Mouse (Mus musculus) CH12.LX (cell line): ENCODE data around the gene Chaf1b. TPM values are rescaled to one million over a fixed set of nuclear protein-coding genes. Genes with fewer than 3 reads are reported as not detected.

Source experiments
- DNase-seq: peaks from one replicate; pipeline ENCODE4 v3.0.0-alpha.2; 2013; ENCODE audit errors: extremely low read depth
- H3K27ac ChIP-seq: 2 replicates; pipeline ENCODE4 v1.5.1; 2012; ENCODE audit warnings: low read depth, mild to moderate bottlenecking, control low read depth, moderate library complexity; ENCODE audit not compliant: insufficient read depth
- H3K27me3 ChIP-seq: replicated peaks from 2 replicates; pipeline ENCODE3; 2012; ENCODE audit warnings: inconsistent platforms
- H3K36me3 ChIP-seq, 2 experiments: replicated peaks in 1 of 2; 2 replicates each; pipeline versions ENCODE3 to v1.6.1; 2012; ENCODE audit warnings: inconsistent platforms in 1 of 2, low read length in 1 of 2, mild to moderate bottlenecking in 1 of 2, mixed read lengths in 1 of 2, moderate library complexity in 1 of 2; ENCODE audit not compliant: control insufficient read depth in 1 of 2, insufficient read depth in 1 of 2
- H3K4me1 ChIP-seq, 2 experiments: 2 replicates each; pipeline ENCODE4 v1.6.1; 2012; ENCODE audit warnings: inconsistent platforms in 1 of 2, moderate library complexity in 1 of 2; ENCODE audit not compliant: insufficient read depth in 2 of 2, control insufficient read depth in 1 of 2
- H3K4me2 ChIP-seq: 2 replicates; pipeline ENCODE4 v1.6.1; 2012; ENCODE audit warnings: low read depth, mild to moderate bottlenecking, control low read depth; ENCODE audit not compliant: poor library complexity, insufficient read depth, severe bottlenecking
- H3K4me3 ChIP-seq, 3 experiments: fragments of 150-350 bp in 1 of 3; sonication (generic) in 1 of 3; replicated peaks in 1 of 3; 2 replicates each; pipeline versions ENCODE3 to v1.5.1; 2011 to 2012; ENCODE audit warnings: low read depth in 2 of 3, low read length in 2 of 3, mild to moderate bottlenecking in 2 of 3, moderate library complexity in 2 of 3, control low read depth in 1 of 3, improper control_type of control experiment in 1 of 3, inconsistent platforms in 1 of 3, mixed read lengths in 1 of 3; ENCODE audit not compliant: poor library complexity in 1 of 3
- H3K79me2 ChIP-seq: replicated peaks from 2 replicates; pipeline ENCODE4 v1.6.1; 2012; ENCODE audit warnings: mild to moderate bottlenecking, moderate library complexity; ENCODE audit not compliant: control insufficient read depth, poor library complexity, insufficient read depth, severe bottlenecking; ENCODE audit errors: extremely low read depth
- H3K9ac ChIP-seq: 2 replicates; pipeline ENCODE4 v1.6.1; 2012; ENCODE audit warnings: low read depth, mild to moderate bottlenecking, control low read depth, moderate library complexity; ENCODE audit not compliant: insufficient read depth
- H3K9me3 ChIP-seq: replicated peaks from 2 replicates; pipeline ENCODE3; 2012; ENCODE audit warnings: low read length, inconsistent platforms, mixed read lengths
- E2F4 ChIP-seq: IDR thresholded peaks from 2 replicates; pipeline ENCODE4 v1.6.1; 2011; ENCODE audit warnings: low read depth, low read length, improper control_type of control experiment; ENCODE audit not compliant: insufficient replicate concordance
- ELF1 ChIP-seq: IDR thresholded peaks from 2 replicates; pipeline ENCODE4 v1.6.1; 2014; ENCODE audit warnings: low read depth, mild to moderate bottlenecking, inconsistent platforms, low read length, improper control_type of control experiment
- EP300 ChIP-seq: IDR thresholded peaks from 2 replicates; pipeline ENCODE4 v1.6.1; 2011; ENCODE audit warnings: low read length, improper control_type of control experiment
- ETS1 ChIP-seq: conservative IDR thresholded peaks from 2 replicates; pipeline ENCODE4 v1.6.1; 2012; ENCODE audit warnings: low read depth, mild to moderate bottlenecking, inconsistent platforms, low read length, improper control_type of control experiment, moderate library complexity
- GABPA ChIP-seq: IDR thresholded peaks from 2 replicates; pipeline ENCODE4 v1.6.1; 2012; ENCODE audit warnings: low read depth, low read length, improper control_type of control experiment, inconsistent platforms; ENCODE audit not compliant: insufficient replicate concordance
- IRF4 ChIP-seq: IDR thresholded peaks from 2 replicates; pipeline ENCODE4 v1.6.1; 2014; ENCODE audit warnings: low read depth, mild to moderate bottlenecking, inconsistent platforms, low read length, improper control_type of control experiment
- JUND ChIP-seq: conservative IDR thresholded peaks from 2 replicates; pipeline ENCODE4 v1.6.1; 2011; ENCODE audit warnings: low read depth, low read length, improper control_type of control experiment
- KAT2A ChIP-seq: IDR thresholded peaks from 2 replicates; pipeline ENCODE4 v1.6.1; 2012; ENCODE audit warnings: low read length, improper control_type of control experiment, inconsistent platforms; ENCODE audit not compliant: insufficient replicate concordance
- MXI1 ChIP-seq: IDR thresholded peaks from 2 replicates; pipeline ENCODE4 v1.6.1; 2011; ENCODE audit warnings: mild to moderate bottlenecking, low read depth, low read length, improper control_type of control experiment
- MYC ChIP-seq: IDR thresholded peaks from 2 replicates; pipeline ENCODE4 v1.6.1; 2011; ENCODE audit warnings: low read depth, mild to moderate bottlenecking, improper control_type of control experiment, low read length
- NRF1 ChIP-seq: IDR thresholded peaks from 2 replicates; pipeline ENCODE4 v1.6.1; 2014; ENCODE audit warnings: low read depth, mild to moderate bottlenecking, inconsistent platforms, low read length, improper control_type of control experiment, moderate library complexity
- POLR2A ChIP-seq: IDR thresholded peaks from 2 replicates; pipeline ENCODE4 v1.6.1; 2011; ENCODE audit warnings: low read depth, mild to moderate bottlenecking, improper control_type of control experiment, low read length
- POLR2AphosphoS2 ChIP-seq: IDR thresholded peaks from 2 replicates; pipeline ENCODE4 v1.6.1; 2011; ENCODE audit warnings: low read depth, low read length, improper control_type of control experiment
- RAD21 ChIP-seq: IDR thresholded peaks from 2 replicates; pipeline ENCODE4 v1.6.1; 2011; ENCODE audit warnings: low read depth, mild to moderate bottlenecking, low read length, improper control_type of control experiment, moderate library complexity
- SMC3 ChIP-seq: IDR thresholded peaks from 2 replicates; pipeline ENCODE4 v1.6.1; 2011; ENCODE audit warnings: low read depth, low read length, improper control_type of control experiment
- TBP ChIP-seq: conservative IDR thresholded peaks from 2 replicates; pipeline ENCODE4 v1.6.1; 2011; ENCODE audit warnings: low read depth, low read length, improper control_type of control experiment
- USF1 ChIP-seq: IDR thresholded peaks from 2 replicates; pipeline ENCODE4 v1.6.1; 2014; ENCODE audit warnings: low read depth, mild to moderate bottlenecking, inconsistent platforms, low read length, improper control_type of control experiment
- ZC3H11A ChIP-seq: IDR thresholded peaks from 2 replicates; pipeline ENCODE4 v1.6.1; 2012; ENCODE audit warnings: low read depth, mild to moderate bottlenecking, inconsistent platforms, low read length, improper control_type of control experiment
- ZNF384 ChIP-seq: IDR thresholded peaks from 2 replicates; pipeline ENCODE4 v1.6.1; 2012; ENCODE audit warnings: low read depth, low read length, improper control_type of control experiment, inconsistent platforms
- dilution Hi-C: fragments of 300-500 bp; cut with MboI; formaldehyde crosslinking; loops from 2 replicates; pipeline ENCODE4 v1.14.3; 2020; ENCODE audit warnings: low sequenced_read_pairs; ENCODE audit not compliant: extremely low pct_unique_long_range_greater_than_20kb, extremely low pct_ligation_motif_present
- in situ Hi-C: fragments of 300-500 bp; cut with MboI; formaldehyde crosslinking; loops from 3 replicates; pipeline ENCODE4 v1.14.3; 2019; ENCODE audit warnings: low sequenced_read_pairs, low pct_ligation_motif_present, low pct_unique_long_range_greater_than_20kb, mixed read lengths
- polyA plus RNA-seq: library from polyadenylated mRNA; unstranded; fragments of >175 nt; gene quantifications from 2 replicates; pipeline ENCODE4 v1.2.1, GENCODE M21; 2012; ENCODE audit warnings: low read depth; ENCODE audit not compliant: insufficient read length
- total RNA-seq, 2 experiments: library from RNA; depleted of rRNA; stranded (reverse); fragments of 300-350 nt in 1 of 2; fragments of >200 nt in 1 of 2; gene quantifications; 2 replicates each; pipeline ENCODE4 v1.2.3; 2012 to 2014

Gene Chaf1b
- total and polyA plus RNA-seq, 3 experiments: 46.7 to 82.0 (median 76.2) TPM

DNA sequence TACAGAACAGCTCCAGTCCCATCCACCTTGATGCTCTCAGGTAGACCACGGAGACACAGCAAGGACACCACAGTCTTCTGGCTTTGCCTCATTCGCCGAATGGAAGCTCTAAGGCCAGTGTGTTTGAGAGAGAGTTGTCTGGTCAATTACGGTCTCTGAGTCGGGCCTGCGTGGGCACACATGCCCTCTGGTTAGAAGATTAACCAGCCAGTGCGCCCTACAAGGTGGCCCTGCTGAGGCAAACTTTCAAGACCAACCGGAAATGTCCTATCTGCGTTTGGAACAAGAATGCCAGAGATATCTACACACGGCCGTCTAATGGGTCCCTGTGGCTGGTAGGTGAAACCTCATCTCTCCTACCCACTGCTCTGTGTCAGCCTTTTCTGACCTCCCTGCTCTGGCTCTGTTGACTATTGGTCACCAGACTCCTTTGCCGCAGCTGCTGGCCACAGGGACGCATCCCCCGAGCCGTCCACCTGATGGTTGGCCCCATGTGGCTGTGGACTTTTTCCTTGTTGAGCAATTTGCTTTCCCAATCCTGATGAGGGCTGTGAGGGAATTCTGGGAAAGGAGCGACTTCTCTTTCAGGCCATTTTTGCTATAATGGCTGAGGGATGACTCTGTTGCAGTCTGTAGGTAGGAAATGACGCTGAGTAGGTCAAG, 45.8 kb downstream of the Chaf1b start:
- no peaks in the 10 kb centered on the region for H3K79me2 ChIP-seq
- no peak for TF ChIP-seq SMC3
- no peak for TF ChIP-seq ETS1
- no peak for TF ChIP-seq E2F4
- no peak for TF ChIP-seq POLR2A
- TF ChIP-seq MXI1: no peak
- no peak for TF ChIP-seq MYC
- TF ChIP-seq POLR2AphosphoS2: no peak
- TF ChIP-seq IRF4: no peak
- TF ChIP-seq ZC3H11A: no peak
- no peak for TF ChIP-seq GABPA
- TF ChIP-seq KAT2A: no peak
- TF ChIP-seq RAD21: no peak
- no peak for TF ChIP-seq USF1
- no peak for TF ChIP-seq ZNF384
- H3K4me3 ChIP-seq: no peak overlapping the region
- no peaks in the 10 kb centered on the region for H3K27me3 ChIP-seq
- no peaks in the 10 kb centered on the region for H3K36me3 ChIP-seq
- in situ Hi-C loops (no loop called here), dilution Hi-C loops (no loop called here)
- no peak for DNase-seq
- no peak overlapping the region for H3K9ac ChIP-seq
- H3K4me1 ChIP-seq: peaks cover 18 to 39% of the 10 kb centered on the region in 2 experiments
- H3K4me2 ChIP-seq: no peak overlapping the region
- no peaks in the 10 kb centered on the region for H3K9me3 ChIP-seq
- no peak overlapping the region for H3K27ac ChIP-seq

DNA sequence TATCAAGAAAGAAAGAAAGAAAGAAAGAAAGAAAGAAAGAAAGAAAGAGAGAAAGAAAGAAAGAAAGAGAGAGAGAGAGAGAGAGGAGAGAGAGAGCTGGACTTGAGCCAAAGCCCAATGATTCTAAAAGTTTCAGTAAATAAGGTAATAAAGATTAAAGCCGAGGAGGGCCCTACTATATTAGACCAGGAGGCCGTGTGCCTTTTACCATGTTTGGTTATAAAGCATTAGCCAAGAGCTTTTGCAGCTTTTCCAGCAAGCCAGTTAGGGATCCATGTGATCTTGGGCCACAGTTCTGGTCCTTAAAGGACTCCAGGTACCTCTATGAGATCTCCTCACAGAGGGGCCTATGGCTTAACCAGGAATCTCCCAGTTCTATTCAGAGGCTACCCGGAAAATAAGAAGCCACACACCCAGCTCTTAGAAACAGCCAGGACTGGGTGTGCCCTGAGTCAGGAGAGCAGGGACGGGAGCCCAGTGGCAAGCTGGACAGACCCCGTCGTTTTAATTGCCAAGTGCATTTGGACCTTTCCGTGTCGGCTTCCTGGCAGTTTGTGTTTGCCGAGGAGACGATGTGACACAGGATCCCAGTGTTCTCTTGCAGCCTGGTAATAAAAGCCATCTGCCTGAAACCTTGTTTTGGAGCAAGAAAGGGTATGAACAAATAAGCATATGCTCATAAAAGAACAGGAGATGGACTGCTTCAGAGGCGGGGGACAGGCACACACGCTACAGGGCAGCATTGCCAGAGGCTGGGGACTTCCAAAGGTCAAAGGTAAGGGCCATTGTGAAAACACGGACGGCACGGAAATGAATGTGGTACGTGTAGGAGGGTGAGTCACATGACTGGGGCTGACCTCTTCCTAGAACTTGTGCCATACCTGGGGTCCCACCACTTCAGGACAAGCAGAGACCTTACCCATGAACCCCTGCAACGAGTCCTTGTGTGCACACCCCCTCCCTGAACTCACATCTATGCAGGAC, 48.8 kb downstream of the Chaf1b start:
- in situ Hi-C loops: no loop called here
- Histone ChIP-seq H3K4me3 (no peak overlapping the region), H3K9ac (no peak overlapping the region), H3K4me1 (peaks cover 7 to 35% of the 10 kb centered on the region in 2 experiments), H3K79me2 (no peaks in the 10 kb centered on the region), H3K9me3 (no peaks in the 10 kb centered on the region)
- no peak for DNase-seq
- TF ChIP-seq TBP: no peak
- TF ChIP-seq KAT2A: no peak
- no peak for TF ChIP-seq EP300
- no peak for TF ChIP-seq NRF1
- no peak for TF ChIP-seq JUND
- no peak for TF ChIP-seq MXI1
- TF ChIP-seq ELF1: no peak
- TF ChIP-seq, all 38 proteins: peak for 0
- no peak overlapping the region for H3K27ac ChIP-seq
- no peaks in the 10 kb centered on the region for H3K27me3 ChIP-seq
- dilution Hi-C loops: no loop called here
- H3K4me2 ChIP-seq: no peak overlapping the region
- no peaks in the 10 kb centered on the region for H3K36me3 ChIP-seq
